Mouse (Mus musculus): ENCODE measurements around the gene Zbp1. TPM values are rescaled to one million over a fixed set of nuclear protein-coding genes. Genes with fewer than 3 reads are reported as not detected.

The Zbp1 gene
- total RNA-seq, 2 experiments from 2014 or later: 0.12 TPM; not detected in 1

DNA sequence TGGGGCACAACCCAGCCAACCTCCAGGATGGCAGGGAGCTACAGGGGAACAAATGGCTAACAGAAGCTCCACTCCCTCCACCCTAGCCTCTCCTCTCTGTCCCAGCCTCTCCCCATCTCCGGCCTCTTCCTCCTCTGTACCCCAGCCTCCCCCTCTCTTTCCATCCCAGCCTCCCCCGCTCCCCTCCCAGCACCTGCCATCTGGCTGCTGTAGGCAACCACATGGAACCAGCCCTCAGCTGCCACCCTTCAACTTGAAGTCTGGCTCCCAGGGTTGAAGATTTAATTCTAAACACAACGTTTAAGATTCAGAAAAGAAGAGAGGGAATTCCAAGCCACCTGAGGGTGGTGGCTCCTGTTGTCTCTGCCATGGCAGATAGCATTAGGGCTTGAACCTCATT lies 30.7 kb upstream of the Zbp1 start:
- no peak for DNase-seq (ENCODE audit: extremely low spot score in 1 of 2, low spot score in 2 of 2)
- intact Hi-C loops (cut with DNase I): no loop called here

GRCm38 (mm10) chr2:173248822-173249221 lies 30.1 kb upstream of the Zbp1 start:
- intact Hi-C loops (cut with DNase I): no loop called here

DNA sequence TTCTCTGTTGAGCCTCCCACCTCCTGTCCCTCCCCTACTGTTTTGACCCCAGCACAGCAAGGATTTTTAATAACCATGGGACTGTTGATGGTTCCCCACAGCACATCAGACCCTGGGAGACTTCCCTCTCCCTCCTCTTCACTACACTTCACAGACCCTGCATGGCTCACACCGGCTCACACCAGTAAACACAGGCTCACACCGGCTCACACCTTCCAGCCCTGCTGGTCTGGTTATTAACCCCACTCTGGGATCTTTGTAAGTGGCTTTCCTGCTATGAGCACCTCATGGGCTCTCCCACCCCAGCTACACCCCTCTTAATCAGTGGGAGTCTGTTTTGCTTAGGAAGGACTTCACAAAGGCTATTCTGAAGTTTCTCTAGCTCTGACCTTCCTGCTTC lies 29.2 kb upstream of the Zbp1 start:
- DNase-seq (ENCODE audit: extremely low spot score in 1 of 2, low spot score in 2 of 2): no peak
- intact Hi-C loops (cut with DNase I): no loop called here

More at GRCm38 (mm10) chr2:173248822-173249221, 30.1 kb upstream of the Zbp1 start:
- DNase-seq (ENCODE audit: extremely low spot score in 1 of 2, low spot score in 2 of 2): no peak

DNA sequence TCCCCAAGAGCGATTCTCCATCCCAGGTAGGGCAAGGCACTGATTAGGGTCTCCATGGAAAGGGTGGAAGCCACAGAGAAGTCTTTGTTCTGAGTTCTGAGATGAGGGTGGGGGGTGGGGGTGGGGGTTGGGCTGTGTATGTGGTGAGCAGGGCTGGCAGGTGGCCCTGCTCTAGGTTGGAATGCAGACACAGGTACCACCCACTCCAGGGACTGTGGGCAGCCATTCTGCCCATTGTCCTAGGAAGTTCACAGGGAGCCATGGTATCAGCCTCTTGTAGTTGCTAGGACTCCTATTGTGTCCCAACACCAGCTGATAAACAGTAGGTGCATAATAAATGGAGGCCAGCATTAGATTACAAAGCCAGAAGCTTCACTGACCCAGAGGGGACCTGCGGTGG lies 28.5 kb upstream of the Zbp1 start:
- no peak for DNase-seq (ENCODE audit: extremely low spot score in 1 of 2, low spot score in 2 of 2)
- intact Hi-C loops (cut with DNase I): no loop called here

GRCm38 (mm10) chr2:173246688-173247087 lies 28.0 kb upstream of the Zbp1 start:
- intact Hi-C loops (cut with DNase I): no loop called here

GRCm38 (mm10) chr2:173245258-173245657 lies 26.5 kb upstream of the Zbp1 start:
- DNase-seq (ENCODE audit: extremely low spot score in 1 of 2, low spot score in 2 of 2): peak in 1 of 2 experiments; percentile 43
- intact Hi-C loops (cut with DNase I): no loop called here

More at GRCm38 (mm10) chr2:173246688-173247087, 28.0 kb upstream of the Zbp1 start:
- DNase-seq (ENCODE audit: extremely low spot score in 1 of 2, low spot score in 2 of 2): no peak

- no peak for DNase-seq (ENCODE audit: extremely low spot score in 1 of 2, low spot score in 2 of 2)
- intact Hi-C loops (cut with DNase I): no loop called here
These were observed 25.4 kb upstream of the Zbp1 start for GRCm38 (mm10) chr2:173244108-173244507.

DNA sequence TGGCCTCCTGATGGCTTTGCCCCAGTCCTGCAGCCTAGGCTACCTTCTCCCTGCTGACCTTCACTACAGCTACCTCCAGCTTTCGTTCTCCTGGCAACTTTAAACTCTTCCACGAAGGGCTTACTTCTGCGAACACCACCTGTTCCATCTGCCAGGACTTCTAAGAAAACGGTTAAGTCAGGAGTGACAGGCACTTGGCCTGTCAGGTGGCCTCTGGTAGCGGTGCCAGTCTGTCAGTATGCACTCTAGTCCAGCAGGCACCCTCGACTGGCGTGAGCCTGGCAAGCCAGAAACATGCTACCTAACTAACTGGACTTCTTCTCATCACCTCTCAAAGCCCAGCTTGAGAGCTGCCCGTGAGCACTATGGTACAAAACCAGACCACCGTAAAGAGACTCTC lies 24.9 kb upstream of the Zbp1 start:
- intact Hi-C loops (cut with DNase I): no loop called here
- no peak for DNase-seq (ENCODE audit: extremely low spot score in 1 of 2, low spot score in 2 of 2)

- intact Hi-C loops (cut with DNase I): no loop called here
- DNase-seq (ENCODE audit: extremely low spot score in 1 of 2, low spot score in 2 of 2): peak in 1 of 2 experiments; percentile 18
These were observed 24.2 kb upstream of the Zbp1 start for GRCm38 (mm10) chr2:173242874-173243273.

DNA sequence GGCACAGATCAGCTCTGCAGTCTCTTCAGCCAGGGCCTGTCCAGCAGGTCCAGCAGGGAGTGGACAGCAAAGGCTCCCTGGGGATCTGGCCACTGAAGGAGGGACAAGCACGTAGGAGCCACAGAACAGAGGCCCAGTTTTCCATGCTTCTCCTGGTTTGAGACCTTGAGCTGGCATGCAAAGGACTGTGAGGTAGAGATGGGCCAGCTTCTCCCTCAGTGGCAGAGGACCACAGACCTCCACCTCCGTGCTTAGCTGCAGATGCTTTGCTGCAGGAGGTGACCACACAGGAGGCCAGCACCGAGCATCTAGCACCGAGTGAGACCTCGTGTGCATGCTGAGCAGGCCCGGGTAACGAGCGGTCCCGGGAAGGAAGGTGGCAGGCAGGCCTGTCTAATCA lies 22.0 kb upstream of the Zbp1 start:
- intact Hi-C loops (cut with DNase I): no loop called here
- DNase-seq (ENCODE audit: extremely low spot score in 1 of 2, low spot score in 2 of 2): no peak

GRCm38 (mm10) chr2:173238522-173238921 lies 19.8 kb upstream of the Zbp1 start:
- intact Hi-C loops (cut with DNase I): no loop called here
- DNase-seq (ENCODE audit: extremely low spot score in 1 of 2, low spot score in 2 of 2): no peak

DNA sequence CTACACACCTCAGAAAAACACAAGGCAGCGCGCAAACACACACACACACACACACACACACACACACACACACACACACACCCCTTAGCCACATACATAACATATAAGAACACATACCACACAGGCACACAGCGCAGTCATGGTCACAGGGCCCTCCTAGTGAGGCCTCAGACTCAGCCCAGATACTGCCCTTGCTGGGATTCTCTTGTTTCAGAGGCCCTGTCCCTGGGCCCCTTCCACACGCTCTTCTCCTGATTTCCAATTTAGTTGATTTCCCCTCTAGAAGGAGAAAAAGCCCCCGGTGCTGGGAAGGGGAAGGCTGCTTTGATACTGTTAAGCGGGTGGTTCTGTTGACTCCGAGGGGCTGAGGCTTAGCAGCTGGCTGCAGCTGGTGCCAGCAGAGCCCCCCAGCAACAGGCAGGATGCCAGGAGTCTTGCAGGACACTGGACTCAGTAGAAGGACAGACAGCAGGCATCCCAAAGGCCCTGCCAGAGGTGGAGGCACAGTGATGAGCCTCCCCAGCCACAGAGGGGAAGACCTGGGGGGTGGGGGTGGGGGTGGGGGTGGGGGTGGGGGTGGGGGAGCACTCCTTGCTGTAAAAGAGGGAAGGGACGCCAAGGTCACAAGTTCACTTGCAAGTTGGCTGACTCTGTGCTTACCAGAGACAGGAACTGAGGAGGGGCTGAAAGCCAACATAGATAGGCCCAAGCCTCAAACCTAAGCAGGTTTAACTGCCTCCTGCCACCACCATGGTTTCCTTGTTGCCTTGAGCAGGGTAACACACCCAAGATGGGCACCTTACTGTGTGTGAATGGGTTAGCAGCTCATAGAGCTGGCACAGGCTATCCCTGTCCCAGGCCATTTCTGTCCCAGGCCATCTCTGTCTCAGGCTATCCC lies 17.0 kb upstream of the Zbp1 start:
- intact Hi-C loops (cut with DNase I): no loop called here
- DNase-seq (ENCODE audit: extremely low spot score in 1 of 2, low spot score in 2 of 2): no peak

DNA sequence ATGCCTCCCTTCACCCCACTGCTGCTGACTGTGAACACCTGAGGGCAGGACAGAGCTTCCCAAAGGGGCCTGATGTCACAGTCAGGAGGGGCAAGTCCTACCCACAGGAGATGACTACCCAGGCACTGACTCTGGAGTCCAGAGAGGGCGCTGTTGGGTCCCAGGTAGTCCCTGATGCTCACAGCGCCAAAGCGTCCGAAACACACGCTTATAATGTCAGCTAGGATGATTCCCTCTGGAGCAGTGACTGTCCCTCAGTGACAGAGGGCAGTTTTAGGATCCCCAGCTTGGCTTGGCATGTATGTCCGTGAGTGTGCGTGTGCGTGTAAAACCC lies 14.0 kb upstream of the Zbp1 start:
- intact Hi-C loops (cut with DNase I): loop anchor here (5.0 kb wide), 1 partner anchor 35 kb away; no protein-coding TSS in a partner anchor
- DNase-seq (ENCODE audit: extremely low spot score in 1 of 2, low spot score in 2 of 2): no peak

- intact Hi-C loops (cut with DNase I): loop anchor here (5.0 kb wide), 1 partner anchor 35 kb away; no protein-coding TSS in a partner anchor
- DNase-seq (ENCODE audit: extremely low spot score in 1 of 2, low spot score in 2 of 2): no peak
These were observed 13.5 kb upstream of the Zbp1 start for GRCm38 (mm10) chr2:173232065-173232765.

GRCm38 (mm10) chr2:173229578-173230224 lies 11.0 kb upstream of the Zbp1 start:
- peak; percentile 85 to 93 for DNase-seq (ENCODE audit: extremely low spot score in 1 of 2, low spot score in 2 of 2)
- intact Hi-C loops (cut with DNase I): loop anchor here (1.0 to 5.0 kb wide), 2 partner anchors 38 to 317 kb away; no protein-coding TSS in a partner anchor

- DNase-seq (ENCODE audit: extremely low spot score in 1 of 2, low spot score in 2 of 2): no peak
- intact Hi-C loops (cut with DNase I): no loop called here
These were observed 9.8 kb upstream of the Zbp1 start for GRCm38 (mm10) chr2:173228567-173228966.

DNA sequence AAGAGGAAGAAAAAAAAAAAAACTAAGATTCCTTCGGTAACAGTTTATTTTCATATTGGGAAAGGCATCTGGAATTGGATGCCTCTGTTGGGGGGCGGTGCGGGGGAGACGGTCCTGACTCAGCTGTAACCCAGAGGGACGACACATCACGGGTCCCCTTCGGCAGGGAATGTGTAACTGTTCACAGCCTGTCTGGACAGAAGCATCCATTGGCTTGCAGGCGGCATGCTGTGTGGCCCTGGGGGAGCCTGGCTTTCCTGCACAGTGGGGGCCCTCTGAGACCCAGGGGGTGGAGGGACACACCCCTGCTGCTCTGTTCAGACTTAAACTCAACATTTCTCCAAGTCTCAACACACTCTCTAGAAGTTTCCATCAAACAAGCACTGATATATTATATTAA lies 8.1 kb upstream of the Zbp1 start:
- intact Hi-C loops (cut with DNase I): no loop called here
- DNase-seq (ENCODE audit: extremely low spot score in 1 of 2, low spot score in 2 of 2): no peak

- intact Hi-C loops (cut with DNase I): no loop called here
- no peak for DNase-seq (ENCODE audit: extremely low spot score in 1 of 2, low spot score in 2 of 2)
These were observed 7.2 kb upstream of the Zbp1 start for GRCm38 (mm10) chr2:173225906-173226305.

- no peak for DNase-seq (ENCODE audit: extremely low spot score in 1 of 2, low spot score in 2 of 2)
- intact Hi-C loops (cut with DNase I): loop anchor here (5.0 kb wide), 1 partner anchor 227 kb away; no protein-coding TSS in a partner anchor
These were observed 6.1 kb upstream of the Zbp1 start for GRCm38 (mm10) chr2:173224832-173225231.
